Mouse (Mus musculus) monocyte, adult 2 months (primary cell): Measurements from ENCODE around the gene Syn3.
A peak's percentile ranks its signal among the peaks of the same experiment; 100 is the strongest.
"Not testable (repeated sequence)": the region's sequence is repeated elsewhere in the genome, so short reads cannot be mapped to it uniquely, and the experiment has no call there.

Experiments
- DNase-seq, 2 experiments: peaks; one replicate each; pipeline ENCODE4 v3.0.0; 2022; ENCODE audit warnings: low spot score in 2 of 2, low read depth in 1 of 2

The Syn3 gene

DNA sequence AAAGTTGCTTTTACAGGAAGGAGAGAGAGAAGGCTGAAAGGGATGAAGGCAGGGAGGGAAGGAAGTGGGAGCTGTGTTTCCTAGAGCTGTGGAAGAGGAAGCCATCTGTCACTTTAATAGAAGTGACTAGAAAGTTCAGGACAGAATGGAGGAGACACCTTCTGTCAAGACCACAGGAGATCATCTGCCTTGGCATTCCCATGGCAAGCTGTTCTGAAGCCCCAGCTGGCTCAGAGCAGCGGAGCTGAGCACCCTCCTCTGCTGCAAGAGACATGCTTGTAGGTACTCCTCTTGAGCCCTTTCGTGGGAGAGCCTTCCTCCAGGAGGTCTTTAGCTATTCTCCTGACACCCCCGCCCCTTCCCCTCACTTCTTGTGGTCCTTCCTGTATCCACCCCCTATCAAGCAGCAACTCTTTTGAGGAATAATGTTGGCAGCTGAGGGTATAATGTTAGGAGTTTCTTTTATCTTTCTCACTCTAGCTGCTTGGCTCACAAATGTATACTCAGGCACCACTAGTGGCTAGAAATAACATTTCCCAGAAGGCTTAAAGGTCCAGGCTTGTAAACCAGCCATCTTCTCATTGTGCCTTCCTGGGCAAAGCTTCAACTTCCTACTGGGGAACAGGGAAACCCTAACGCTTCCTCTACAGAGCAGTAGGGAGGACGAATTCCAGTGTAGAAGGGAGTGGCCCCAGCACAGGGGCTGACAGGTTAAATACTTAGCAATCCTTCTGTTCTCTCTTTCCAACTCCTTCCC lies 436.3 kb downstream of the Syn3 start:
- no peak for DNase-seq

DNA sequence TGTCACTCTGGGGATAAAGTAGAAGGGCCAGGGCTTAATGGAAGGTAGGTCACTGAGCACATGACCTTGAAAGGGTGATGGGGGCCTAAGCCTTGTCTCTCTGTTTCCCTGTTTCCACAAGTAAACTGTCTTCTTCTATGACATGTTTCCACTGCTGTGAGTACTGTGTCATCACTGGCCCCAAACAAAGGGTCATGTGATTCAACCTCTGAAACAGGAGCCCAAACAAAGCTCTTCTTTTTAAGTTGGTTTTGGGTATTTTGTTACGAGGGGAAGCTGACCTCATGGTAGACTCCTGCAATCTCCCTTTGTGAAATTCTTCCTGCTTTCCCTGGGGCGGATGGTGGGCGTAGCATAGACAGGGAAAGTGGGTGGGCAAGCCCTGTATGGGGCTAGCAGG lies 438.4 kb downstream of the Syn3 start:
- DNase-seq: no peak

DNA sequence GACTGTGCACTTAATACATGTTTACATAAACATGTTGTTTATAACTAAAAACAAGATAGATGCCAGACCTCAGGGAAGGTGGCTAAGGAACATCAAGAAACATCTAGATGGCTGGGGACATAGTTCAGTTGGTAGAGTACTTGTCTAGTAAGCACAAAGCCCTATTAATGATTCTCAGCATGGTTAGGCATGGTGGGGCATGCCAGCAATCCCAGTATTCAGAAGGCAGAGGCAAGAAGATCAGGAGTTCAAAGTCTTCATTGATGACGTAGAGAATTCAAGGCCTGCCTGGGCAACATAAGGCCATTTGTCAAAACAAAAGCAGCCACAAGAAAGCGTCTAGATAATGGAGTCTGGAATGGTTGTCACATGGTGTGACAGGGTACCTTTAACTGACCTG lies 441.0 kb downstream of the Syn3 start:
- DNase-seq: no peak

DNA sequence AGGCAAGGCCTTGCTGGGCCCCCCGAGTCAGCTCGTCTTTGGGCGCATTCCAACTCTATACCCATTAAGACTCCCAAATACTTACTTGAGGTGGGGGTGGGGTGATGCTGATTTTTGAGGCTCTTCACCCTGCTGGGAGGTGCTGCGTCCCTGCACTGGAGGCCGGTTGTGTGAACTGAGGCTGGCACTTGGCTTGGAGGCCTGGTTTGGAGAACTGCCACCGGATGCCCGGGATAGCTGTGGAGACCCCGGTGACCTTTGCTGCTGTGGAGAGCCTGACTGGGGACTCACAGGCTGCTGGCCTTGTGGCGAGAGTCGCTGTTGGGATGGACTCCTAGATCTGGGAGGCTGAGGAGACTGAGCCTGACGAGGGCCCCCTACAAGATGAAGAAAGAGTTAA lies 441.4 kb downstream of the Syn3 start:
- no peak for DNase-seq

DNA sequence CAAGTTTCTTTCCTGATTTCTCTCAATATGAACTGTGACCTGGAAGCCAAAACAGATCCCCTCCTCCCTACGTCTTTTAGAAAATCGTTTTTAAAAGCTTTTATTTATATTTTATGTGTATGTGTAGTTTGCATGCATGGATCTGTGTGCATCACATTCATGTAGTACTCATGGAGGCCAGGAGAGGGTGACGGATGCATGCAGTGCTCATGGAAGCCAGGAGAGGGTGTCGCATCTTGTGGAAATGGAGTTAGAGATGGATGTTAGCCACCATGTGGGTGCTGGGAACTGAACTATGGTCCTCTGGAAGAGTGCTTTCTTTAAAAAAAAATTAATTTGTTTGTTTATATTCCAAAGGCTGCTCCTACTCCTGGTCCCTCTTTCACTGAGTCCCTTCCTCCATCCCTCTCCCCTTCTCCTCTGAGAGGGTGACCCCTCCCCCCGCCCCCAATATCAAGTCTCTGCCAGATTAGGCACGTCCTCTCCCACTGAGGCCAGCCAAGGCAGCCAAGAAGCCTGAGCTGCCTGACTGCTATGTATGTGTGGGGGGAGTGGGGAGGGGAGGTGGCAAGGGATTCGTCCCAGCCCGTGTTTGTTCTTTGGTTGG lies 442.3 kb downstream of the Syn3 start:
- DNase-seq: no peak

DNA sequence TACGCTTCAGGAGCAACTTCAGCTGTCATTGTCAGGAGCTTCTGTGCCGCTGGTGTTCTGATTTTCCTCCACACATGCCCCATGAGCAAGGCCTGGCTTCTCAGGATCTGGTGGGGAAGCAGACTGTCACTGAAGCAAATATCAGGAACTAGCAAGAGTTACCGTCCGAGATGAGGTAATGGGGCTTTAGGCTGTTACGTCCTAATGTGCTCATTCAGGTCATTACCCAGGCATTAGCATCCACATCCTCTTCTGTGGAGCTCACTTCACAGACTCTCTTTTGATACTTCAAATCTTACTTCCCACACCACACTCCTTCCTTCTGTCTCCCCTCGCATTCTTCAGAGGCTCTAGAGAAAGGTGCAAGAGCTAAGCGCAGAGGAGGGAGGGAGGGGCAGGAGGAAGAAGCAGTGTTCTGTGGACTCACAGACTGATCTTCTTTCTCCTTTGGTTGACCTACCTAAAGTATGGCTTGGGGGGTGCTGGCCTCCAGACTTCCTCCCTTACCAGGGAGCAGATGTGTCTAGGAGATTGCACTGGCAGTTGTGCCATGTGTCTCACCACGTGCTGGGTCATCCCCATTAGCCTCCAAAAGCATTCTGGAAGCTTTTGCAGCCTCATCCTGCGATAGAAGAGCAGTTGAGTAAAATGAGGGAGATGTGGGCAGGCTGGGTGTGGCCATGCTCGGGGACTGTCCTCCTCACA lies 445.7 kb downstream of the Syn3 start:
- no peak for DNase-seq

DNA sequence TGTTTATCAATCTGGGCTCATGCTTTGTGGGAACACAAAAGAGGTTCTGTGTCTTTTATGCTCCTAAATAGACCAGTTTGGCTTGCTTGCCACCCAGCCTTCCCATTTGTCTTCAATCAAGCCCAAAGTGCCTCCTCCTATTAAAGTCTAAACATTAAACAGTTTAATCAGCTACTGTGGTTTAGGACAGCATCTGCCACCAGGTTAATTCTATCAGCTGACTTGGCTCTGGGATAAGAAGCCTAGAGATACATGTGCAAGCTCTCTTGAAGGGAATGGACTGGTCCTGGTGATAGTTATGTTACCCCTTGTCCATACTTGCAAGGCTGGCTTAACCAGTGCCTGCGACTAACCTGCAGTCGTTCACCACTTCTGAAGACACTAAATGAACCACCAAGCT lies 448.2 kb downstream of the Syn3 start:
- DNase-seq: no peak

DNA sequence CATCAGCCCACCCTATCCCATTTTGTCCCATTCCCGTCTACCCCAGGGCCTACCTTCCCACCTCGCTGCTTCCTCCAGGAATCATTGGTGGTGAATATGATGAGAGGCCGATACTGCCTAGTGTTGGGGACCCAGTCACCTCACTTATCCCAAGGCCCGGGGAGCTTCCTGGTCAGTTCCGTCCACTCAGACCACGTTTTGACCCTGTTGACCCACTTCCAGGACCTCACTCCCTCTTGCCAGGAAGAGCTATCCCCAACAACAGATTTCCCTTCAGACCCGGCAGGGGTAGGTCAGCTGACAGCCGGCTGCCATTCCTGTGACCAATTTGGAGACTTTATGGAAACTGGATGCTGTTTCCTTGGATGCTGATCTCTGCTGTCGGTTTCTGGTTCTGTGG lies 450.9 kb downstream of the Syn3 start:
- no peak for DNase-seq

DNA sequence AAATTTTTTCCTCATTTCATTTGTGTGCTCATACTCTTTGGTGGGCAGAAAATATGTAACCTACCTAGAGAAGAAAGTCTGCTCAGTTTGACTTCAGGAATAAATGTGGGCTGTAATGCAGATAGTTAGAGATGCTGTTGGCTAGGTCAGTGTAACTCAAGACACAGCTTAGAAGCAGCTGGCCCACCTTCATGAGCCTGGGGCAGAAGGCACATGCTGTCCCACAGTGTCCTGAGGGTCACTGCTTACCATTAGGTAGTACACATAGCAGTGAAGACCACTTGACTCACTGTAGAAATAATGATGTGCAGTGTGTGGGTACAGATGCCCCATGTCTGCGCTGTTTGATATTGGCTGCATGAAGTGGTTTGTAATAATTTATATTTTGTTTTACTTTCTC lies 452.3 kb downstream of the Syn3 start:
- no peak for DNase-seq

DNA sequence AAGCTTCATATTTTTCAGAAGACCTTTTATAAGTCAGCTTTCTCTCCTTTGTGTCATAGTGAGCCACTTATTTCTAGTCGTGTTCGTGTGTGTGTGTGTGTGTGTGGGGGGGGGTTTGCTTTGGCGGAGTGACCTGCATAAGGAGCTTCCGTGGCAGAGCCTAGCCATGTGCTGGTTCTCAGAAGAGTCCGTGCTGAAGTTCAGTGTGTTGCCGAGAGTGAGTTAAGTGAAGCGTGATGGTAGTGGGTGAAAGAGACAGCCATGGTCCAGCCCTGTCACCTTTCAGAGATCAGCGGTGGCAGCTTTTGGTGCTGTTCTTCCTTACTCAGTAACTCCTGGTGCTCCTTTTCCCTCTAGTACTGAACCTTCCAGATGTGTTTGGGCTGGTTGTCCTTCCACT lies 454.6 kb downstream of the Syn3 start:
- no peak for DNase-seq

DNA sequence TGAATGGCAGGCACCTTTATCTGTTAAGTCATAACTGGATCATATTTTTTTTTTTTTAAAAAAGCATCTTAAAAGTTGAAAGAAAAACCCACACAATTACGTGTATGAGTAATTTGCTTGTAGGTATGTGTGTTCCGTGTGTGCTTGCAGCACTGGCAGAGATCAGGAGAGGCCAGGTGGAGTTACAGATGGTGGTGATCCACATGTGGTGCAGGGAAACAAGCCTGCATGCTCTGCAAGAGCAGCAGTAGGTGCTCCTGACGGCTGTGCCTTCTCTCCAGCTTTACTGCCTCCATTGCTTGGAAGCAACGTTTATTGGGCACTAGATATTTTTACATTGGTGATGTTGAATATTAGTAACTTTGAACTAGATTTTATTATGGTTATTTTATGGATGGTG lies 455.0 kb downstream of the Syn3 start:
- no peak for DNase-seq

DNA sequence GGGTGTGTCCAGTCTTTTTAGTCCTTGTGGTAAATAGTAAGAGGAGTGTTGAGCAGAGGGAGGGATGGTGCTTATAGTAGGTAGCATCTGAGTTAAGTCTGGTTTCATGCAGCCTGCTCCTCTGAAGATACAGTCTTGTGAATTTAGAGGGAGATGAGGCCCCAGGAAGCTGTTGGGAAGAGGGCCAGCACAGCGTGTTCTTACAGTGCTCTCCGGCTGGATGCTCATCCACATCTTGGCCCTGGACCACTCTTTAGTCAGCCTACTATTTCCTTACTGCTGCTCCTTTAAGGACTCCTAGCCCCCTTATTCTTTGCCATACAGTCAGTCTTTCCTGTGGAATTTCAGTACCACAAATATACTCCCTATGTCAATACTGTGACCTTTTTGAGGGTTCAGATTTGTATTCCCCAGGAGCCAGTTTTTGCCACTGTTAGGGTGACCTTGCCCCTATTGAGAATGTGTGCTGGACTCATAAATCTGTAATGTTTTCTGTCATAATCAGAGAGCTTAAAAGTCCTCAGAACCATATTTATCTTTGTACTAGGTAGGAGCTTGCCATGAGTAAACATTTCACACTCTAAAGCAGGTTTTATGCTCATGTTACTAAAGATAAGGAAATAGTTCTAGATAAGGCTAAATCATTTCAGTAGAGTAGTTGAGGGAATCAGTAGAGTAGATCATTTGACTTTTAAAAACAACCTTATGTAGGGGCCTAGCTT lies 464.5 kb downstream of the Syn3 start:
- no peak for DNase-seq

DNA sequence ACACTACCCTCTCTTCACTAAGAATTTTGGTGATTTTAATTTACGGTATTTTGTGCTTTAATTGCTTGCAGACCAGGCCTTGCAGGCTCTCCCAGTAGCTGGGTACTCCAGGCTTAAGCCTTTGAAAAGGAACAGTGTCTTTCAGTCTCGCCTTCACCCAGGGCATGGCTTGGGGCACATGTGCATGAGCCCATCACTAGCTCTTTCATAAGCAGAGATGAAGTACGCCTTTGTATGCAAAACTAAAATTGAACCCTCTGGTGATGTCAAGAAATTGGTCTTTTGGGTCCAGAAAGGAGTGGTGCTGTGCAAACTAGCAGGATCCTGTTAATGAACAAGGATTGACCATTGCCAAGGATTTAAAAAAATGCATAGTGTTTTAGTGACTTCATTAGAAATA lies 466.2 kb downstream of the Syn3 start:
- DNase-seq: no peak

DNA sequence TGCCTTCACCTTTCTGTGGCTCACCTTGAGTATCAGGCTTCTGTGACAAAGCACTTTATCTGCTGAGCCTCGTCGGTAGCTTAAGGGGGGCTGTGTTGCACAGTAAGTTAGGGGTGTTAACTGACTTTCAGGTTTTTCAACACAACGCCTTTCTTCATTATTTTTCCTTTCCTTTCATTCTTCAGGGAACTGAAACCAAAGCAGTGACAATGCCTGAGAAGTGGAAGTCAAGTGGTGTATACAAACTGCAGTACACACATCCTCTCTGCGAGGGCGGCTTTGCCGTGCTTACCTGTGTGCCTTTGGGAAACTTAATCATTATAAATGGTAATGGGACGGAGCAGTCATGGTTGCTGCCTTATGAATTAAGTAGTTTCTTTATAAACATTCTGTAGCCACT lies 468.0 kb downstream of the Syn3 start:
- no peak for DNase-seq

DNA sequence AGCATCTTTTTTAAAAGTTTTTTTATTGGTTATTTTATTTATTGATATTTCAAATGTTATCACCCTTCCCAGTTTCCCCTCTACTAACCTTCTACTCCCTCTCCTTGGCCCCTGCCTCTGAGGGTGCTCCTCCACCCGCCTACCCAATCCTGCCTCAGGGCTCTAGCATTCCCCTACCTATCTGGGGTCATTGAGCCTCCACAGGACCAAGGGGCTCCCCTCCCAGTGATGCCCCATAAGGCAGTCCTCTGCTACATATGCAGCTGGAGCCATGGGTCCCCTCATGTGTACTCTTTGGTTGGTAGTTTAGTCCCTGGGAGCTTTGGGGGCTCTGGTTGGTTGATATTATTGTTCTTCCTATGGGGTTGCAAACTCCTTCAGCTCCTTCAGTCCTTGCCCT lies 471.9 kb downstream of the Syn3 start:
- not testable (repeated sequence) for DNase-seq

DNA sequence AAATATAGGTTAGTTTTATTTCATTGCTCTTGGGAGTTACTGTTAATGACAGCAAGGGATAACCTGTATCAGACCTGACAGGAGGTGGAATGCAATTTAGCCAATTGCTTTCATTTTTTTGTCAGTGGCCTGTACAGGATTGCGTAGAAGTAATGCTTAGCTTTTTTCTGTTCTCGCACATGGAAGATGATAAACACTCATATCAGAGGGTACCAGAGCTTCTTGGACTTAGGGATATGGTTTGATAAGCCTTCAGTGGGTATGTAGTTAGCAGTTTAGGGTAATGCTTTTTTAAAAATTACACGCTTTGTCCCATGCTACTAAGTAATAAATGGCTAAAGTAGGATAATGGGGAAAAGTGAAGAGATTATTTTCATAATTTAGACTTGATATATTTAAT lies 472.3 kb downstream of the Syn3 start:
- no peak for DNase-seq

DNA sequence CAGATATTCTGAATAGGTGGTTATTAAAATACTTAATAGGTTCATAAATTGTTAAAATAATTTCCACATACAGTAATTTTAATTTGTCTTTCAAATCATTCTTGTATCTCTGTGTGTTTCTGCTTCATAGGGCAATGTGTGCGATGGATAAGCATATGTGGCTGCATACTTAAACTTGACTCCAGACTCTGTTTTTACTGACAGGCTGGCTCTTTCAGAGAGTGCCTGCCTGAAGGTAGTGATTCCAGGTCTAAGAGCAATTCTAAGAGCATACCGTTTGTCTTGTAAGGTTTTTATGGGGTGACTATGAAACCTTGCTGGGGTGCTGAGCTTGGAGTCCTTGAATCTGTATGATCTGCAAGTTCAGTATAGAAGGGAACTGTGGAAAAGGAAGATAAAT lies 472.8 kb downstream of the Syn3 start:
- no peak for DNase-seq

DNA sequence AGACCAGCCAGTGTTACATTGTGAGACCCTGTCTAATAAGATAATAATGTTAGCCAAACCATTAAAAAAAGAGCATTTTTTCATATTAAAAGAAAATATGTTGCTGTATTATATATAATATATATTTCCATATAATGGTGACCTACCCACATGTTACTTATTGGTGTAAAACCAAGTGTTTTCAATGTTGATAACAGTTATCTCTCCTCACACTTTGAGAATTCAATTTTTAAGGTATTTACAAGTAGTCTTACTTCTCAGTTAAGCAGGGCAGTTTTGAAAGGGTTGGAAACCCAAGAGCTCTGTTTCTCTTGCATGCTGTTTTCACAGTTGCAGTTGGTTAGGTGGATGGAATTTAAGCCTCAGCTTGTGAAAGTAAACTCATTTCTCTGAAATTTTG lies 475.5 kb downstream of the Syn3 start:
- DNase-seq: no peak

DNA sequence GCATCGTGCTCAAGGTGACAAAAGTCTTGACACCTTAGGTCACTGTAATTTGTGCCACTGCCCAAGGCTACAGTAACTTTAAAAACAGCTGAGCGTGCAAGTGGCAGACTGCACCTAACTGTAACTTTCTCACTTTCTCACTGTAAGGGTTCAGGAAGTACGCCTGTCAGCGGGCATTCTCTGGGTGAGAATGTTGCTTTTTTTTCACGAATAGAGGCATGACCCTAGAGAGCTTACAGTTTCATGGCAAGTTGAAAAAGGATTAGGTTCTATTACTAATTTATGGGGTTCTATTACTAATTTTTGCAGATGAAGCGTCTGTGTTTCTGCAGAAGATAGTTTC lies 476.3 kb downstream of the Syn3 start:
- DNase-seq: no peak

DNA sequence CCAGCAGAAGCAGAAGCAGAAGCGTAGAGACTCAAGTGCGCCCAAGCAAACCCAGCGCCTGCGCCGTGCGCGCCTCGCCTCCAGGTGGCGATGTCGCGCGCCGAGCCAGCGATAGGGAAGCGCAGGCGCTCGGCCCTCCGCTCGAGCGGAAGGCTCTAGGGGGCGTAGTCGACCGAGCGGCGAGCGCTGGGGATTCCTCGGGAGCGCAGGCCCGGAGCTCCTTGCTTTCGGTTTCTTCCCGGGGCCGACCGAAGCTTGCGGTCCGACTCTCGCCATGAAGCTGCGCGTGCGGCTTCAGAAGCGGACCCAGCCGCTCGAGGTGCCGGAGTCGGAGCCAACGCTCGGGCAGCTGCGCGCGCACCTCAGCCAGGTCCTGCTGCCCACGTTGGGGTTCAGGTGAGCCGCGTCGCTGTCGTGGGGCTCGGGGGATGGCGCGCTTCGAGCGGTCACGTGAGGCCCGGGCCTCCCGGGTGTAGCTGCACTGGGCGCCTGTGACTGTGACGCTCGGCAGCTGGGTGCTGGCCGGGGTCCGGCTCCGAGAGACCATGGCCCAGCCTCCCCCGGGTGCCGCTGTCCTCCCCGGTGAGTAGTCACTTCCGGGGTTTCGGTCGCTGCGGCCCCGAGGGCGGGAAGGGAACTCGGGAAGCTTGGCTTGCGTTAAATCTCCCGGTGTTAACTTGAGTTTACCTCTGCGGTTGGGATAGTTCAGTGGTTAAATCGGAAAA lies 476.8 kb downstream of the Syn3 start, which contains the start of gene Fbxo7:
Gene Fbxo7 (plus strand): TSS at position 224 of the 725 bp plus-strand sequence.
- peak; percentile 48 to 73 for DNase-seq

DNA sequence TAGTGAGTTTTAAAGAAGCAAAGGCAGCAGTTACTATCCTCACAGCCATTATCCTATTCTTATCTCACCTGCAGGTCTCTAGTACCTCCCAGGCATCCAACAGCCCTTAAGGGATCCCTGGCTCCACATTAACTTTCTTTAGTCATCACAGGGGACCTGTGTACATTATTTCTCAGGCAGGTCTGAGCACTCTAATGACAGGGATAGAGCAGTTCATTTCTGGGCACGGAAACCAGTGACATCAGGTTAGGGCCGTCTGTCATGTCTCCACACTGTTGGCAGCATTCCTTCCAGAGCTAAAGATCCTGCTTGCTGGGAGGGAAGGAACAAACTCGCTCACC lies 477.3 kb downstream of the Syn3 start:
- no peak for DNase-seq
